In the genomic region with DNA sequence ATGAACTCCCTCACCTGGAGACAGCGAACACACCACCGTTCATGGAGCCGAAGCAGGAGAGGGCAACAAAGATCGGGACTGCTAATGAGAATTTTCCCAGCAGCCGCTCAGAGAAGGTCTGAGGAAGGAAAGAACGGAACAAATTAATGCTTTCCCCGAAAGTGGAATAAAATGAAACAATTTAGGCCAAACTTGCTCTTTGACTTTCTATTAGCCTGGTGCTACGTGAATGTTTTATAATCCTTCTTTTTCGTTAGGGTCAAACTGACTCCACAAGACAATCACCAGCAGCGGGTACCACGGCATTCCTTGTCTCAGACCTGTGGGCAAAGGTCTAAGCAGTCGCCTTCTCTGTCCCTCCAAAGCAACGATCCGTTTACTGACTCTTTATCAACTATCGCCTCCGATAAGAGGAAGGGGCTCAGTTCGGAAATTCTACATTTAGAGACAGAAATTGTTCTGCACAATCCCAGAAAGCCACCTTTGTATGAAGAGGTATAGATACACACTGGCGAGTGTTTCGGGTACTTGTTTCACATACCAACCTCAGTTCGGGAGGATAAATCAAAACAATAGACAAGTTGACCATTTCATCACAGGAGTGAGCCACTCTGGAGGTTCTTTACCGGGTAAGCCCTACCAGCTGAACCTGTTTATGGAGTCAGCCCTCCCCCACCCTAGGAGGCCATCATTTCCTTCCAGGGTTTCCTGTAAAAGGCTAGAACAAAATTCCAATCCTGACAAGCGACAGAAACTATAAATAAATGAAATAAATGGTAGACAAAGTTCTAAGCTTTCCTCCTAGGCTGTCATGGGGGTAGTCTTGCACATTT, we compare ENCODE assay signal across 9 mouse cellular contexts.
DNase-seq lines count a peak whose midpoint lies in the region; ATAC-seq and TF ChIP-seq lines count a peak whose summit lies in the region.
"Had no signal": no experiment of that assay in that cellular context is flagged by ENCODE, and none has a peak within 500 bp of the region (broad histone marks: within the 10 kb centered on the region; RNA-seq: fewer than 3 reads in every experiment).

No protein-coding gene starts in this region.

- H3K4me1 ChIP-seq in heart, embryonic 11.5 days (ENCODE audit: control insufficient read depth, insufficient read depth, low read length), result no peaks in the 10 kb centered on the region
- peaks cover 22% of the 10 kb centered on the region for H3K4me1 ChIP-seq in forebrain, embryonic 12.5 days
- no peaks in the 10 kb centered on the region for H3K4me1 ChIP-seq in kidney, adult 2 months (ENCODE audit: control insufficient read depth, insufficient read depth, low read length)
- no peaks in the 10 kb centered on the region for H3K4me1 ChIP-seq in stomach, embryonic 16.5 days (ENCODE audit: control insufficient read depth, insufficient read depth, low read length)

- intact Hi-C loops in heart, postnatal 14 days (cut with DNase I), result loop anchor here (2.0 to 5.0 kb wide), 2 partner anchors 77 to 525 kb away; no protein-coding TSS in a partner anchor

- no peak for TF ChIP-seq CTCF in kidney, adult 2 months (conservative IDR thresholded peaks at IDR 0.05; ENCODE audit: insufficient read depth, insufficient read length, low read depth, low read length)

- H3K36me3 ChIP-seq in heart, embryonic 11.5 days (ENCODE audit: control insufficient read depth, insufficient read depth, low read length), result no peaks in the 10 kb centered on the region
- no peaks in the 10 kb centered on the region for H3K36me3 ChIP-seq in forebrain, embryonic 12.5 days (replicated peaks)
- no peaks in the 10 kb centered on the region for H3K36me3 ChIP-seq in kidney, adult 2 months (ENCODE audit: control insufficient read depth, insufficient read depth, low read length)
- no peaks in the 10 kb centered on the region for H3K36me3 ChIP-seq in stomach, embryonic 16.5 days (ENCODE audit: control insufficient read depth, insufficient read depth, low read length)

- H3K4me2 ChIP-seq in heart, embryonic 11.5 days, result peak overlapping the region; percentile 59
- H3K4me2 ChIP-seq in forebrain, embryonic 12.5 days, result peak overlapping the region; percentile 48
- peak overlapping the region; percentile 55 for H3K4me2 ChIP-seq in stomach, embryonic 16.5 days (ENCODE audit: low read depth, low read length)

- no peak overlapping the region for H3K27ac ChIP-seq in heart, embryonic 11.5 days (ENCODE audit: low read depth, low read length)
- no peak overlapping the region for H3K27ac ChIP-seq in forebrain, embryonic 12.5 days
- peak overlapping the region; percentile 28; the same call in 1 of the 2 replicates for H3K27ac ChIP-seq in kidney, adult 2 months (ENCODE audit: insufficient read depth, low read depth, low read length)
- H3K27ac ChIP-seq in stomach, embryonic 16.5 days (ENCODE audit: low read length), result peak overlapping the region; percentile 14; the same call in 1 of the 2 replicates

- no peaks in the 10 kb centered on the region for H3K9me3 ChIP-seq in heart, embryonic 11.5 days (replicated peaks; ENCODE audit: control insufficient read depth, low read length)
- no peaks in the 10 kb centered on the region for H3K9me3 ChIP-seq in forebrain, embryonic 12.5 days
- H3K9me3 ChIP-seq in stomach, embryonic 16.5 days (replicated peaks; ENCODE audit: control insufficient read depth, low read length), result no peaks in the 10 kb centered on the region

- H3K9ac ChIP-seq in heart, embryonic 11.5 days (ENCODE audit: low read depth, low read length), result 0 out of 2 replicates have a peak overlapping the region, but pooled peaks have one; percentile 30
- 0 out of 2 replicates have a peak overlapping the region, but pooled peaks have one; percentile 2 for H3K9ac ChIP-seq in forebrain, embryonic 12.5 days
- peak overlapping the region; percentile 52 for H3K9ac ChIP-seq in stomach, embryonic 16.5 days (ENCODE audit: low read length)

- WGBS in heart, embryonic 11.5 days (ENCODE audit: insufficient replicate concordance), result 27% methylated on average over 22 of the region's 22 CpGs
- 31% methylated on average over 22 of the region's 22 CpGs for WGBS in forebrain, embryonic 12.5 days
- 5% methylated on average over 22 of the region's 22 CpGs for WGBS in kidney, adult 2 months
- WGBS in stomach, embryonic 16.5 days, result 17% methylated on average over 22 of the region's 22 CpGs

- DNase-seq in heart, postnatal 14 days, result no peak
- DNase-seq in kidney, adult 2 months, result peak; percentile 29
- DNase-seq in lung, postnatal 14 days, result peak; percentile 9
- no peak for DNase-seq in layer of hippocampus, adult 8-10 months (ENCODE audit: low spot score in 2 of 2)
- DNase-seq in MN1 (ENCODE audit: low spot score), result no peak

- peak overlapping the region; percentile 38 for H3K4me3 ChIP-seq in heart, embryonic 11.5 days (ENCODE audit: low read depth, low read length)
- H3K4me3 ChIP-seq in forebrain, embryonic 12.5 days (replicated peaks), result peak overlapping the region; percentile 35
- H3K4me3 ChIP-seq in kidney, adult 2 months (ENCODE audit: insufficient read depth, low read depth, low read length), result peak overlapping the region; percentile 56
- peak overlapping the region; percentile 44 for H3K4me3 ChIP-seq in stomach, embryonic 16.5 days (replicated peaks; ENCODE audit: low read length)

- no peaks in the 10 kb centered on the region for H3K27me3 ChIP-seq in heart, embryonic 11.5 days (ENCODE audit: control insufficient read depth, insufficient read depth, low read length)
- no peaks in the 10 kb centered on the region for H3K27me3 ChIP-seq in forebrain, embryonic 12.5 days
- H3K27me3 ChIP-seq in kidney, adult 2 months (replicated peaks; ENCODE audit: control insufficient read depth, insufficient read depth, low read length), result no peaks in the 10 kb centered on the region
- no peaks in the 10 kb centered on the region for H3K27me3 ChIP-seq in stomach, embryonic 16.5 days (ENCODE audit: control insufficient read depth, insufficient read depth, low read length)
- H3K27me3 ChIP-seq: CH12.LX had no signal

- no peak for TF ChIP-seq POLR2A in kidney, adult 2 months (IDR thresholded peaks at IDR 0.05; ENCODE audit: low read depth, low read length)

- ATAC-seq in heart, embryonic 11.5 days (replicated peaks; ENCODE audit: insufficient number of reproducible peaks, low FRiP score, low TSS enrichment), result no peak
- ATAC-seq in forebrain, embryonic 12.5 days (ENCODE audit: low FRiP score), result peak; percentile 53
- ATAC-seq in stomach, embryonic 16.5 days (ENCODE audit: insufficient read depth, low FRiP score), result peak; percentile 53; the same call in 1 of the 2 replicates

Comparison
In these comparisons a context has a peak if more than half of its experiments do, and no peak if none do; other contexts are left out.
1. H3K27ac ChIP-seq: peak in kidney, adult 2 months (single experiment) and stomach, embryonic 16.5 days (single experiment); none in heart, embryonic 11.5 days (single experiment) and forebrain, embryonic 12.5 days (single experiment).
2. H3K9ac ChIP-seq: peak in every context shown above with its lines; median percentile 52 in stomach, embryonic 16.5 days; 30 in heart, embryonic 11.5 days; 2 in forebrain, embryonic 12.5 days.
3. DNase-seq: peak in kidney, adult 2 months (single experiment) and lung, postnatal 14 days (single experiment); none in heart, postnatal 14 days (0 of 2), layer of hippocampus, adult 8-10 months (0 of 2) and MN1 (single experiment).
4. Peak in every context shown above with its lines, with median percentiles within 50 percentile points of each other: H3K4me2 ChIP-seq and H3K4me3 ChIP-seq.